Mouse (Mus musculus): ENCODE measurements around the gene Olfr790. TPM values are rescaled to one million over a fixed set of nuclear protein-coding genes. Genes with fewer than 3 reads are reported as not detected.

Gene Olfr790
- polyA plus RNA-seq (2012; rRNA removed): not detected in 2 replicates

DNA sequence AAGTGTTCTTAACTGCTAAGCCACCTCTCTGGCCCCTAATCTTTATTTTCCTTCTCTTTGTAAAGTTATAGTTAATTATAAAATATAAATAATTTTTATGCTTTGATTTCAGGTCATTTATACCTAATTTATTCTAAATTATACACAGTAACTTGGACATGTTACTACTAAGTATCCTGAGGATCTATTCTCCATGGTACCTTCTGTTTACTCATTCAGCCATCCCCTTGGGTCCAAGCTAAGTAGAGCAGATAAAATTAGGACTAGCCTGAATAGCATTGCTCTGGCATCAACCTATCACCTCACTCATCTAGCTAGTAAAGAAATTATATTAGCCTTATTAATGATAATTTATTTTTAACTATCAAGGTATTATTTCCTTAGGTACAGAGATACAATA, at the start of gene Olfr790:
Gene Olfr790, plus strand, starts transcription at position 301 of the 400 bp plus-strand sequence.

DNA sequence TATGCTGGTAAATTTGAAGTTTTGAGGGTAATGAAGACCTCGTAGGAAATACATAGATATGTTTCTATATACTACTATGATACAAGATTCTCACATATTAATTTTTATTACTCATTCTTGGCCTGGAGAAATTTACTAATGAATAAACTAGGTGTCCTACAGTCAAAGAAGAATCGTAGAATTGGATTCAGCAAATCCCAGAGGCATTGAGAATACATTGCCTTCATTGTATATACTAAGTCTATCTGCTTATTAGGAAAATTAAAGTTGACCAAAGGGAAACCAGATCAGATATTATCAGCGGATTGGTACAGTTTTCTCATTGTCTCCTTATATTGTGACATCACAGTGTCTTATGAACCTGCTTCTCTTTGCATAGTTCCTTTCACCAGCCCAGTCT, 36.7 kb upstream of the Olfr790 start, which contains the start of gene Olfr787:
Gene Olfr787, plus strand, starts transcription at position 301 of the 400 bp plus-strand sequence.

DNA sequence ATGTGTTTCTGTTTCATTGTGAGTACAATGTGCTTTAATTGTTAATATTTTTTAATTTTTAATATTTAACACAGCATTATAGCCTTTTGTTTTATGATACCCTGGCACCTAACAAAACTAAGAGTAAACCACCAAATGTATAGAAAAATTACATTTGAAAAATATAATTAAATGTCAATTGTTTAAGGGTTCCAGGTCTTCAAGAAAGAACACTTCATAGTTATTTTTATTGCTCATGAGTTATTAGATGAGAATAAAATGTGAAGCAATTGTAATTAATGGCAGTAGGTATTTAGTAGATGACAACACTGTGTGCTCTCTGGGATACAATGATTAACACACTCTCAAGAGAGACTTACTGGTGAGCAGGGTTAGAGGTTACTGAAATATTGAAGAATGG, 27.6 kb upstream of the Olfr790 start, which contains the start of gene Olfr788:
Gene Olfr788, plus strand, starts transcription at position 301 of the 400 bp plus-strand sequence.

DNA sequence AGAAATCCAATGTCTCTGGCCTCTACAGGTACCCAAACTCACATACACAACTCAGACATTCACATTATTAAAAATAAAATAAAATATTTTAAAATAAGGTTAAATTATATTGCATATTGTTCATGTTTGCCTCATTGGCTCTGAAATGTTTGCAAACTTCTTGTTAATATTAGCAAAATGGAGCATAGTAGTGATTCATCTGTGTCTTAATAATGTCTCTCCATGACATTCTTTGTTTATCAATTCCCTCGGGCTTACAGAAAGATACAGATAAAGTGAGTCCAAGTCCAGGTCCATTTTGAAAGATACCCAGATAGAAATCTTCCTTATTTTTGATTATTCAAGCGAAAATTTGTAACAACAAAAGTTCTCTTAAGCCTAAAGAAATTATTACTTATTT, 13.8 kb upstream of the Olfr790 start, which contains the start of gene Olfr789:
Gene Olfr789, plus strand, starts transcription at position 301 of the 400 bp plus-strand sequence.

DNA sequence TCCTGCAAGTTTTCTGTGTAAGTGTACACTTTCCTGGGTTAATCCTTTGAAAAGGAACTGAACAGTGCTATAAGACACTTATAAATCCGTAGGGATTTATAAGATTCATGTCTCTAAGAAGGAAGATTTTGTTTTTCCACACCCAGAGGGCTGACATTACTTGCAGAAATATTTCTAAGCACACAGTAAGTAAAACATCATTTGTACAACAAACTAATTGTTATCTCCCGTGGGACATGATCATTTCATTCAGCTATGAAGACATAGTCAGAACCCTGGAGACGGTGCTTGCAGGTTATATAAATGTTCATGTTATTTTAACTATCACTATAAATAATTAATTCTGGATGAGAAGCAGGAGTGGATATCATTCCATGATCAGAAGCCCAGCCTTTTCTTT, 23.2 kb downstream of the Olfr790 start, which contains the start of gene Olfr791:
Gene Olfr791, plus strand, starts transcription at position 301 of the 400 bp plus-strand sequence.

DNA sequence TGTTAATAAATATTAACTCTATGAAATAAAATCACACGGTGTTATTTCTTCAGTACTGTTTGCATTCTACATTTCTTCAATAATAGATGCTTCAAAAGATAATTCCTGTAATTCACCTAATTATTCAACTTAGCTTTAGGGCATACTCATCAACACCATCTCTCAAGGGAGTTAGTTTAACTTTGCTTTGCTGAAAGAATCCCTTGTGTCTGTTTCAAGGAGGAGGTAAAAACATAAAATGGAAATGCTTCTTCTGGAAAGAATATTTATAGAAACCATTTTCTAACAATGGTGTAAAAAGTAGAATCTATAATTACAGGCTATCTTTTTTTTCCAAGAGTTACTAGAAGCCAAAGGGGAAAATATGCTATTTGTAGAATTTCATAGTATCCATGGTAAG, 40.6 kb downstream of the Olfr790 start, which contains the start of gene Olfr792:
Gene Olfr792, plus strand, starts transcription at position 301 of the 400 bp plus-strand sequence.

Other genes with a start within 250 kb of the Olfr790 start
- not detected in 2 replicates for gene Olfr776, start 239.4 kb upstream of the Olfr790 start, polyA plus RNA-seq (2012; rRNA removed)
- gene Olfr777, start 227.0 kb upstream of the Olfr790 start, polyA plus RNA-seq (2012; rRNA removed): not detected in 2 replicates
- not detected in 2 replicates for gene Olfr780, start 180.4 kb upstream of the Olfr790 start, polyA plus RNA-seq (2012; rRNA removed)
- gene Olfr781, start 169.6 kb upstream of the Olfr790 start, polyA plus RNA-seq (2012; rRNA removed): not detected in 2 replicates
- not detected in 2 replicates for gene Olfr782, start 149.6 kb upstream of the Olfr790 start, polyA plus RNA-seq (2012; rRNA removed)
- gene Olfr784, start 114.4 kb upstream of the Olfr790 start, polyA plus RNA-seq (2012; rRNA removed): 0.03 TPM in 1 of 2 replicates, not detected in the other
- not detected in 2 replicates for gene Olfr785, start 93.1 kb upstream of the Olfr790 start, polyA plus RNA-seq (2012; rRNA removed)
- not detected in 2 replicates for gene Olfr786, start 71.2 kb upstream of the Olfr790 start, polyA plus RNA-seq (2012; rRNA removed)
- not detected in 2 replicates for gene Olfr787, start 36.6 kb upstream of the Olfr790 start, polyA plus RNA-seq (2012; rRNA removed)
- gene Olfr788, start 27.5 kb upstream of the Olfr790 start, polyA plus RNA-seq (2012; rRNA removed): not detected in 2 replicates
- not detected in 2 replicates for gene Olfr789, start 13.7 kb upstream of the Olfr790 start, polyA plus RNA-seq (2012; rRNA removed)
- gene Olfr791, start 23.3 kb downstream of the Olfr790 start, polyA plus RNA-seq (2012; rRNA removed): not detected in 2 replicates
- gene Olfr792, start 40.7 kb downstream of the Olfr790 start, polyA plus RNA-seq (2012; rRNA removed): not detected in 2 replicates
- gene Olfr794, start 69.2 kb downstream of the Olfr790 start, polyA plus RNA-seq (2012; rRNA removed): not detected in 2 replicates
- gene Olfr796, start 114.1 kb downstream of the Olfr790 start, polyA plus RNA-seq (2012; rRNA removed): not detected in 2 replicates
- not detected in 2 replicates for gene Olfr798, start 129.4 kb downstream of the Olfr790 start, polyA plus RNA-seq (2012; rRNA removed)
- not detected in 2 replicates for gene Olfr799, start 139.0 kb downstream of the Olfr790 start, polyA plus RNA-seq (2012; rRNA removed)
- not detected in 2 replicates for gene Olfr800, start 159.2 kb downstream of the Olfr790 start, polyA plus RNA-seq (2012; rRNA removed)
- not detected in 2 replicates for gene Olfr801, start 175.4 kb downstream of the Olfr790 start, polyA plus RNA-seq (2012; rRNA removed)
- not detected in 2 replicates for gene Olfr802, start 189.7 kb downstream of the Olfr790 start, polyA plus RNA-seq (2012; rRNA removed)
- gene Olfr803, start 195.8 kb downstream of the Olfr790 start, polyA plus RNA-seq (2012; rRNA removed): not detected in 2 replicates
- not detected in 2 replicates for gene Olfr804, start 204.7 kb downstream of the Olfr790 start, polyA plus RNA-seq (2012; rRNA removed)
- not detected in 2 replicates for gene Olfr805, start 230.9 kb downstream of the Olfr790 start, polyA plus RNA-seq (2012; rRNA removed)
- gene Olfr806, start 243.4 kb downstream of the Olfr790 start, polyA plus RNA-seq (2012; rRNA removed): not detected in 2 replicates